Mouse (Mus musculus): Measurements from ENCODE around the gene Dmrt3.

DNA sequence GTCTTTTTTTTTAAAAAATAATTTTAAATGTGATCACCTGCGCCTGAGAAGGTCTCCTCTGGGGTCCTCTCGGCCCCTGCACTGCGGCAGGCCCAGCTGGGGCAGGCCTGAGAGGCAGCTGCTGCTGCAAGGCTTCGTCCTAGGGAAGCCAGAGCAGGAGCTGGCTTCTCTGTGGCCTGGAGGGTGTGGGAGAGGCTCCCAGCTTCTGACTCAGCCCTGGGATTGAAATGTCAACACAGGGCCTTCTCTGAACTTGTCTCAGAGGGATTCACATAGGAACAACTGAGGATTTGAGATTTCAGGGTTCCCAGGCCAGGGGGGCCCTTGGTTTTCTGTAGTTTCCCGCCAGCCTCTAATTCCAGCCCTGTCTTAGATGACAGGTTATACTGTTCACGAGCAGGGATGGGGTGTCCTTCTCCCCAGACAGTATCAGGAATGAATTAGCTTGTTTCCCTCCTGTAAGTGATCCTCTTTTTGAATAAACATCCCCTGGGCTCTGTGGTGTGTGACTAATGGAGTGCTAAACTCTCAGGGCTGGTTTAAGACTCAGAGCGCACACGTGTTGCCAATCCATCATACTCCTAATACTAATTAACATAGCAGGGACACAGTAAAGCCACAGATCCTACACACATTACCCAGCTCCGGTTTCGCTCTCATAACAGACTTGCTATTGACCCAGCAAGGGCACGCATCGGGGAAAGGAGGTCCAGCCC lies 44.1 kb downstream of the Dmrt3 start:
- TF ChIP-seq CTCF (IDR thresholded peaks at IDR 0.05; ENCODE audit: borderline replicate concordance, control insufficient read depth, extremely low read depth, insufficient read depth, low read length, poor library complexity) (no peak), POLR2A (IDR thresholded peaks at IDR 0.05; ENCODE audit: control insufficient read depth, extremely low read depth, insufficient read depth, low read length, poor library complexity) (no peak)

All from thymus, adult 2 months (tissue).